Mouse (Mus musculus): Measurements from ENCODE around the gene Gale.

GRCm38 (mm10) chr4:135976146-135976545, 12.6 kb downstream of the Gale start:
- TF ChIP-seq CTCF (IDR thresholded peaks at IDR 0.05; ENCODE audit: low read depth), result no peak
- TF ChIP-seq EP300 (IDR thresholded peaks at IDR 0.05; ENCODE audit: low read depth), result no peak
